Mouse (Mus musculus): Measurements from ENCODE around the gene Yipf2.

DNA sequence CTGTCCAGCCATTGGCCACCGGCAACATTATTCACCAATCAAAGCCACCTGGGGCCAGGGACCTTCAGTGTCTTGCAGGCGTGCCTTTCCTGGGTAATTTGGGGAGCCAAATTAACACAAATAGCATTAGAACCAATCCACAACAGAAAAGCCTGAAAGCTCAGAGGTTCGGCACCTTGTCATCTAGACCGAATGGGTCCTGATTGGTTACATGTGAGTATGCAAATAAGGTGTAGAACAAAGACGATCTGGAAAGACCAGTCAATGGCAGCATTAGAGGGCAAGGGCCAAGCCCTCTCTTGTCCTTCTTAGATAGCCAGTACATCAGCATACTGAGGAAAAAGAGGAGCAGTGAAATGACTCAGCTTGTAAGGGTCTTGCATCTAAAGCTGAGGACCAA lies 13.2 kb upstream of the Yipf2 start:
- TF ChIP-seq CTCF (IDR thresholded peaks at IDR 0.05; ENCODE audit: low read depth, low read length) (no peak), POLR2A (IDR thresholded peaks at IDR 0.05; ENCODE audit: borderline replicate concordance, low read depth, low read length) (no peak)

All from bone marrow macrophage, adult 2 months (primary cell).